Mouse (Mus musculus): ENCODE measurements around the gene March10. TPM values are rescaled to one million over a fixed set of nuclear protein-coding genes. Genes with fewer than 3 reads are reported as not detected.

March10 gene
- not detected in 4 replicates for total RNA-seq (2023)

GRCm38 (mm10) chr11:105456497-105456907, at the start of gene March10:
Gene March10, minus strand, starts transcription at chr11:105456735.

Other genes starting within 250 kb of the March10 start
- 0.33 to 1.2 TPM in 2 of 4 replicates, not detected in the others for gene Mrc2, start 164.1 kb downstream of the March10 start, total RNA-seq (2023)
- gene Tanc2, start 133.3 kb upstream of the March10 start, total RNA-seq (2023) = 2.1 to 8.2 TPM (median 2.8 TPM) in 4 replicates

Data from B cell, adult 62 days (primary cell).